Mouse (Mus musculus) C2C12 (cell line): ENCODE data around the gene Clip2. TPM values are rescaled to one million over a fixed set of nuclear protein-coding genes. Genes with fewer than 3 reads are reported as not detected.

Experiments
- H3K27me3 ChIP-seq: one replicate; pipeline ENCODE4 v1.6.1; 2011; ENCODE audit not compliant: control insufficient read depth, insufficient read depth, insufficient read length
- H3K36me3 ChIP-seq: one replicate; pipeline ENCODE4 v1.6.1; 2011; ENCODE audit not compliant: control insufficient read depth, insufficient read depth
- H3K4me3 ChIP-seq: one replicate; pipeline ENCODE4 v1.5.1; 2011; ENCODE audit warnings: mild to moderate bottlenecking, control low read depth; ENCODE audit not compliant: poor library complexity, insufficient read depth, severe bottlenecking
- H3K79me2 ChIP-seq: one replicate; pipeline ENCODE4 v1.6.1; 2011; ENCODE audit not compliant: control insufficient read depth, insufficient read depth
- H3K79me3 ChIP-seq: one replicate; pipeline ENCODE4 v1.6.1; 2011; ENCODE audit warnings: low read depth, control low read depth
- H3ac ChIP-seq: one replicate; pipeline ENCODE3; 2011; ENCODE audit warnings: low read depth; ENCODE audit not compliant: control insufficient read depth, insufficient read length
- CEBPB ChIP-seq: IDR thresholded peaks from one replicate; pipeline ENCODE4 v1.6.1; 2011; ENCODE audit warnings: low read depth, mild to moderate bottlenecking, control low read depth, moderate library complexity
- CTCF ChIP-seq: IDR thresholded peaks from one replicate; pipeline ENCODE4 v1.5.1; 2011; ENCODE audit not compliant: control insufficient read depth, insufficient read depth, insufficient read length
- FOSL1 ChIP-seq: IDR thresholded peaks from one replicate; pipeline ENCODE4 v1.8.0; 2011; ENCODE audit warnings: mild to moderate bottlenecking, low read length; ENCODE audit not compliant: poor library complexity, insufficient read depth, severe bottlenecking
- MAX ChIP-seq: IDR thresholded peaks from one replicate; pipeline ENCODE4 v1.6.1; 2011; ENCODE audit warnings: mild to moderate bottlenecking, control low read depth
- MYOD1 ChIP-seq: IDR thresholded peaks from one replicate; pipeline ENCODE4 v1.6.1; 2011; ENCODE audit warnings: low read depth; ENCODE audit not compliant: control insufficient read depth, insufficient read length
- MYOG ChIP-seq: IDR thresholded peaks from one replicate; pipeline ENCODE4 v1.6.1; 2011; ENCODE audit not compliant: control insufficient read depth, insufficient read length; ENCODE audit errors: extremely low read depth
- USF1 ChIP-seq: IDR thresholded peaks from one replicate; pipeline ENCODE4 v1.6.1; 2011; ENCODE audit warnings: low read depth, mild to moderate bottlenecking, control low read depth, moderate library complexity
- polyA plus RNA-seq: library from polyadenylated mRNA; unstranded; fragments of >200 nt; fragmentation: generic; extraction: Trizol; gene quantifications from one replicate; pipeline ENCODE4 v1.2.1, GENCODE M21; 2012; ENCODE audit warnings: missing spikeins

Gene Clip2
- polyA plus RNA-seq, 1 experiment: 15.7 TPM

DNA sequence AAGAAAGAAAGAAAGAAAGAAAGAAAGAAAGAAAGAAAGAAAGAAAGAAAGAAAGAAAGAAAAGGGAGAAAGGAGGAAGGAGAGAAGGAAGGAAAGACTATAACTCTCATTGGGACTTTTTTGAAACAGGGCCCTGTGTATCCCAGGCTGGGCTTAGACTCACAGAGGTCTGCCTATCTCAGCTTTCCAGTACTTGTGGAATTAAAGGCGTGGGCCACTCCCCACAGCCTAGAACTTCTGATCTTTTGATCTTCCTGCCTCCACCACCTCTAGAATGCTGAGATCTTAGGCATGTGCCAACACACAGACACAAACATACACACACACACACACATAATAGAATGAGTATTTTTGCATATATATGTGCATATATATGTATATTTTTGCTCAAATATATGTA lies 87.0 kb downstream of the Clip2 start:
- H3K36me3 ChIP-seq: no peaks in the 10 kb centered on the region
- TF ChIP-seq MAX: no peak
- no peak for TF ChIP-seq CTCF
- TF ChIP-seq USF1: no peak
- TF ChIP-seq CEBPB: no peak
- no peak for TF ChIP-seq MYOG
- TF ChIP-seq FOSL1: no peak
- no peak for TF ChIP-seq MYOD1
- no peak overlapping the region for H3ac ChIP-seq
- H3K79me3 ChIP-seq: no peaks in the 10 kb centered on the region
- H3K27me3 ChIP-seq: no peaks in the 10 kb centered on the region
- H3K79me2 ChIP-seq: no peaks in the 10 kb centered on the region
- no peak overlapping the region for H3K4me3 ChIP-seq

DNA sequence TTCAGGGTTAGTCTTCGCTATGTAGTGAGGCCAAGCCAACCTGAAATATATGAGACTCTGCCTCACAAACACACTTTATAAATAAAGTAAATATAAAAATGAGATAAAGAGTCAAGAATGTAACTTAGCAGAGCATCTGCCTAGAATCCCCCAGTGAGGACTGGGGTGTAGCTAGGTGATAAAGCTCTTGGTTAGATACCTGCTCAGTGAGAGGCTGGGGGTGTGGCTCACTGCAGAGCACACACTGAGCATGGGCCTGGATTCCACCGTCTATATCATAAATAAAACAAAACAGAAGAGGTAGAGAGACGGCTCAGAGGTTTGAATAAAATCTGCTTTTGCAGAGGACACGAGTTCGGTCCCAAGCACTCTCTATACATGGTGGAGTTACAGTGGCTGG lies 88.0 kb downstream of the Clip2 start:
- no peak overlapping the region for H3K4me3 ChIP-seq
- H3K79me2 ChIP-seq: no peaks in the 10 kb centered on the region
- no peak for TF ChIP-seq MAX
- TF ChIP-seq MYOD1: no peak
- TF ChIP-seq MYOG: no peak
- no peak for TF ChIP-seq USF1
- no peak for TF ChIP-seq CEBPB
- no peak for TF ChIP-seq CTCF
- no peak for TF ChIP-seq FOSL1
- no peak overlapping the region for H3ac ChIP-seq
- H3K79me3 ChIP-seq: no peaks in the 10 kb centered on the region
- H3K36me3 ChIP-seq: no peaks in the 10 kb centered on the region
- no peaks in the 10 kb centered on the region for H3K27me3 ChIP-seq

DNA sequence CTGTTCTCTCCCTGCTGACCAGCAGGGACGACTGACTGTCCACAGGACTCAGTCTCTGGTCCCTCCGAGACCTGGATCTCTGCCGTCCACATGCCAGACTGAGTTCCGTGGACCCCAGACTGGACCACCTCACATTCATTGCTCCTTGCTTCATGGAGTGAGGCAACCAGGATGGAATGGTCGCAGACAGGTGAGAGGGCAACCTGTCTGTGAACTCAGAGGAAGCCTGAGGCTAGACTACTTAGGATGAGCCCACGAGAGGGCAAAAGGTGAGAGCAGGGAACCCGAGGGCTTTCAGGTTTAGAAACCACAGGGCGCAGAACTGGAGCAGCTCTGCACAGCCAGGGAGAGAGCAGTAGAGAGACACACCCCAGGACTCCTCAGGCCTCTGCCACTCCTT lies 89.5 kb downstream of the Clip2 start:
- TF ChIP-seq MAX: no peak
- TF ChIP-seq CEBPB: no peak
- no peak for TF ChIP-seq CTCF
- no peak for TF ChIP-seq FOSL1
- TF ChIP-seq MYOG: no peak
- no peak for TF ChIP-seq MYOD1
- TF ChIP-seq USF1: no peak
- H3K79me2 ChIP-seq: no peaks in the 10 kb centered on the region
- H3K4me3 ChIP-seq: no peak overlapping the region

DNA sequence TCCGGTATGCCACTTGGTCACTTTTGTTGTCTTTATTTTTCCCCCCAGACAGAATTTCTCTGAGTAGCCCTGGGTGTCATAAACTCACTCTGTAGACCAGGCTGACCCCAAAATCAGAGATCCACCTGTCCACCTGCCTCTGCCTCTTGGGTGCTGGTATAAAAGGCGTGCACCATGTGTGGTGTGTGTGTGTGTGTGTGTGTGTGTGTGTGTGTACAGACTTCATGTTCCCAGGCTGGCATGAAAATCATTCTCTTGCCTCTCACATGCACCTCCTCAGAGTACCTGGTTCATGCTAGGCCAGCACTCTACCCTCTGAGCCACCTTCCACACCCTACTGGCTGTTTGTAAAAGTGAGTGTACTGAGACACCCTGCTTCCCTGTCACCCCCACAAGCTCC lies 89.9 kb downstream of the Clip2 start:
- Histone ChIP-seq H3K4me3 (no peak overlapping the region), H3K27me3 (no peaks in the 10 kb centered on the region), H3K36me3 (no peaks in the 10 kb centered on the region), H3K79me3 (no peaks in the 10 kb centered on the region), H3K79me2 (no peaks in the 10 kb centered on the region), H3ac (no peak overlapping the region)
- TF ChIP-seq CTCF: no peak
- no peak for TF ChIP-seq CEBPB
- TF ChIP-seq MYOD1: no peak
- no peak for TF ChIP-seq MAX
- no peak for TF ChIP-seq USF1
- no peak for TF ChIP-seq MYOG
- TF ChIP-seq FOSL1: no peak

More for the DNA sequence above, 89.5 kb downstream of the Clip2 start:
- no peak overlapping the region for H3ac ChIP-seq
- no peaks in the 10 kb centered on the region for H3K27me3 ChIP-seq
- H3K79me3 ChIP-seq: no peaks in the 10 kb centered on the region
- H3K36me3 ChIP-seq: no peaks in the 10 kb centered on the region

DNA sequence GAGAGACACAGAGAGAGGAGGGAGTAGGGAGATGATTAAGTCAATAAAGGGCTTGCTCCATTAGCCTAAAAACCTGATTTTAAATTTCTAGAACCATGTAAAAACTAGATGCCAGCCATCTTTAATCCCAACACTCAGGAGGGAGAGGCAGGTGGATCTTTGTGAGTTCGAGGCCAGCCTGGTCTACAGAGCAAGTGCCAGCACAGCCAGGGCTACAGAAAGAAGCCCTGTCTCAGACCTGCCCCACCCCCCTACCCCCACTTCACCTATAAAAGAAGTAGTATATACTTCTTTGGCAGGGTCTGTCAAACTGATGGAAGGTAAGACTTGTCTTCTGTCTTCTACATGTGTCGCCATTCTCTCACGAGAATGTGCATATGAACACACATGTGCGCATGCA lies 91.7 kb downstream of the Clip2 start:
- Histone ChIP-seq H3K79me3 (peaks cover 6% of the 10 kb centered on the region), H3K4me3 (no peak overlapping the region), H3K79me2 (peaks cover 10% of the 10 kb centered on the region), H3K36me3 (no peaks in the 10 kb centered on the region), H3ac (no peak overlapping the region), H3K27me3 (no peaks in the 10 kb centered on the region)
- TF ChIP-seq CEBPB (no peak), MAX (no peak), USF1 (no peak), MYOD1 (no peak), CTCF (no peak), MYOG (no peak), FOSL1 (no peak)

DNA sequence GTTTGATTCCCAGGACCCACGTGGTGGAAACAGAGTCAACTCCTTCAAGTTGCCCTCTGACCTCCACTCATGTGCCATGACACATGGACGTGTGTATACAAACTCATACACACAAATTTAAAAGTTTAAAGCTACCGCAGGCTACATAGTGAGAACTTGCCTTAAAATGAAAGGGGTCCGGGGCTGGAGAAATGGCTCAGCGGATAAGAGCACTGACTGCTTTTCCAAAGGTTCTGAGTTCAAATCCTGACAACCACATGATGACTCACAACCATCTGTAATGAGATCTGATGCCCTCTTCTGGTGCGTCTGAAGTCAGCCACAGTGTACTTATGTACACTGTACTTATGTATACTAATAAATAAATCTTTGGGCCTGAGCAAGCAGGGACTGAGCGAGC lies 93.1 kb downstream of the Clip2 start:
- Histone ChIP-seq H3K79me3 (peaks cover 20% of the 10 kb centered on the region), H3K79me2 (peaks cover 25% of the 10 kb centered on the region), H3ac (no peak overlapping the region), H3K4me3 (no peak overlapping the region), H3K27me3 (no peaks in the 10 kb centered on the region), H3K36me3 (no peaks in the 10 kb centered on the region)
- TF ChIP-seq USF1: no peak
- TF ChIP-seq CEBPB: no peak
- no peak for TF ChIP-seq MYOG
- TF ChIP-seq FOSL1: no peak
- TF ChIP-seq CTCF: no peak
- TF ChIP-seq MYOD1: no peak
- TF ChIP-seq MAX: no peak
